Mouse (Mus musculus): Measurements from ENCODE around the gene Tnfrsf9. TPM values are rescaled to one million over a fixed set of nuclear protein-coding genes. Genes with fewer than 3 reads are reported as not detected.

The Tnfrsf9 gene
- polyA plus RNA-seq (2012; rRNA removed), result 0.09 TPM in 2 replicates

GRCm38 (mm10) chr4:150914290-150914733, at the start of gene Tnfrsf9, which contains the start of gene Park7:
Tnfrsf9 (plus strand) TSS chr4:150914562.
Park7 (minus strand) TSS chr4:150914437.

Other genes with a start within 250 kb of the Tnfrsf9 start
- gene Errfi1, start 60.6 kb upstream of the Tnfrsf9 start, polyA plus RNA-seq (2012; rRNA removed), result 11.8 and 13.9 TPM in 2 replicates
- 195 TPM in 2 replicates for gene Park7, start 125 bp upstream of the Tnfrsf9 start, polyA plus RNA-seq (2012; rRNA removed)
- gene Uts2, start 82.5 kb downstream of the Tnfrsf9 start, polyA plus RNA-seq (2012; rRNA removed), result not detected in 2 replicates
- 1.8 and 2.5 TPM in 2 replicates for gene Per3, start 130.1 kb downstream of the Tnfrsf9 start, polyA plus RNA-seq (2012; rRNA removed)
- 25.3 and 28.4 TPM in 2 replicates for gene Vamp3, start 143.4 kb downstream of the Tnfrsf9 start, polyA plus RNA-seq (2012; rRNA removed)
- not detected in 2 replicates for gene Gm13090, start 175.0 kb downstream of the Tnfrsf9 start, polyA plus RNA-seq (2012; rRNA removed)